Mouse (Mus musculus): ENCODE results near the gene C1qc.

GRCm38 (mm10) chr4:136918834-136919233, 26.0 kb upstream of the C1qc start:
- TF ChIP-seq POLR2A (IDR thresholded peaks at IDR 0.05; ENCODE audit: low read depth, low read length), result no peak
- TF ChIP-seq CTCF (conservative IDR thresholded peaks at IDR 0.05; ENCODE audit: insufficient read depth, insufficient read length, low read depth, low read length), result no peak
